Mouse (Mus musculus) mature B cell (primary cell): ENCODE data around the gene Hexim2.

Experiments
- in situ Hi-C: fragments of 300-500 bp; cut with MboI; formaldehyde crosslinking; loops from 2 replicates; pipeline ENCODE4 v1.14.3; 2019

Gene Hexim2

GRCm38 (mm10) chr11:103172392-103173040 is 40.3 kb downstream of the Hexim2 start:
- in situ Hi-C loops, result no loop called here

GRCm38 (mm10) chr11:103173041-103173770 is 41.0 kb downstream of the Hexim2 start:
- in situ Hi-C loops, result no loop called here

- in situ Hi-C loops, result no loop called here
Measured at GRCm38 (mm10) chr11:103173771-103174344, 41.6 kb downstream of the Hexim2 start.

- in situ Hi-C loops, result no loop called here
Measured at GRCm38 (mm10) chr11:103174411-103174832, 42.2 kb downstream of the Hexim2 start.

GRCm38 (mm10) chr11:103174891-103175391 is 42.7 kb downstream of the Hexim2 start:
- in situ Hi-C loops, result no loop called here

GRCm38 (mm10) chr11:103175688-103176442 is 43.6 kb downstream of the Hexim2 start:
- in situ Hi-C loops, result no loop called here

GRCm38 (mm10) chr11:103176510-103176909 is 44.3 kb downstream of the Hexim2 start:
- in situ Hi-C loops, result no loop called here

GRCm38 (mm10) chr11:103177216-103177615 is 45.0 kb downstream of the Hexim2 start:
- in situ Hi-C loops, result no loop called here

- in situ Hi-C loops, result no loop called here
Measured at GRCm38 (mm10) chr11:103177815-103178485, 45.7 kb downstream of the Hexim2 start.

- in situ Hi-C loops, result no loop called here
Measured at GRCm38 (mm10) chr11:103178748-103179147, 46.5 kb downstream of the Hexim2 start.

- in situ Hi-C loops, result no loop called here
Measured at GRCm38 (mm10) chr11:103180426-103180825, 48.2 kb downstream of the Hexim2 start.

GRCm38 (mm10) chr11:103181349-103181748 is 49.1 kb downstream of the Hexim2 start:
- in situ Hi-C loops, result no loop called here

GRCm38 (mm10) chr11:103181911-103182310 is 49.7 kb downstream of the Hexim2 start:
- in situ Hi-C loops, result no loop called here

GRCm38 (mm10) chr11:103184891-103185290 is 52.7 kb downstream of the Hexim2 start:
- in situ Hi-C loops, result no loop called here
